Mouse (Mus musculus) adrenal gland, adult 8-10 months (tissue): ENCODE results near the gene Ly6g6c. TPM values are rescaled to one million over a fixed set of nuclear protein-coding genes. Genes with fewer than 3 reads are reported as not detected.
A peak's percentile ranks its signal among the peaks of the same experiment; 100 is the strongest.
"Not testable (repeated sequence)": the region's sequence is repeated elsewhere in the genome, so short reads cannot be mapped to it uniquely, and the experiment has no call there.

Source experiments
- DNase-seq: peaks from one replicate; pipeline ENCODE4 v3.0.0; 2022
- total RNA-seq, 4 experiments: library from RNA; stranded (reverse); gene quantifications; 2 replicates each; pipeline ENCODE4 v1.2.4; 2022

Ly6g6c gene
- total RNA-seq, 4 experiments from 2014 or later, result not detected

DNA sequence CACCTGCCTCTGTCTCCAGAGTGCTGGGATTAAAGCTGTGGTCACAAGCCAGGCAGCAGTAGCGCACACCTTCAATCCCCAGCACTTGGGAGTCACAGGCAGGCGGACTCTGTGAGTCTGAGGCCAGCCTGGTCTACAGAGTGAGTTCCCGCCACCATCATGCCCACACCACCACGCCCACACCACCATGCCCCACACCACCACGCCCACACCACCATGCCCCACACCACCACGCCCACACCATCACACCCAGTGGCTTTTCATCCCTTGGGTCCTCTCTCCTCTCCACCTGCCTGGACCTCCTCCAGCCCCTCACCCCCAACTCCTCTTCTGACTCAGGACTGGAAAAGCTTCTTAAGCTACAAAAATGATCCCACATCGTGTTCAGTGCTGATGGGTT is 33.3 kb upstream of the Ly6g6c start:
- DNase-seq, result no peak

DNA sequence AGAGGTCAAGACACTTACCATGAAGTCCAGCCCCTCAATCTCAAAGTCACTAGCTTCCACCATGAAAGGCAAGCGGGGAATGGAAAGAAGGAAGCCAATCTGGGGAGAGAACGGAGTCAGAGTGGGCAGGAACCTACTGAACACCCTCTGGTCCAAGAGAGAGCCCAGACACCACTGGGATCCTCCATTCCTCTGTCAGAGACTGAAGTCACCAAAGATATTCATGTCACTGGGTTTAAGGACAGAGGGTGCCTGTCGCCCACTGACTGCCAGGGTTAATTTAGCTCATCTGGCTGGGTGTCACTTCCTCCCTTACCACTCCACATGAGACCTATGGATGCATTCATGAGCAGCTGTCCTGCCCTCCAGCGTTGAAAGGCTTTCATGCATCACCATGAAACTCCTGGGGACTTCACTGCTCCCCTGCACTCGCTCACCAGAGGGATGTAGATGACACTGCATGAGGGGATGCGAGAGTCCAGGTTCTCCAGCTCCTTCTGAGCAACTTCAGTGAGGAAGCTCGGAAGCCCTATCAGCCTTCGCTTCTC is 32.8 kb upstream of the Ly6g6c start:
- no peak for DNase-seq

DNA sequence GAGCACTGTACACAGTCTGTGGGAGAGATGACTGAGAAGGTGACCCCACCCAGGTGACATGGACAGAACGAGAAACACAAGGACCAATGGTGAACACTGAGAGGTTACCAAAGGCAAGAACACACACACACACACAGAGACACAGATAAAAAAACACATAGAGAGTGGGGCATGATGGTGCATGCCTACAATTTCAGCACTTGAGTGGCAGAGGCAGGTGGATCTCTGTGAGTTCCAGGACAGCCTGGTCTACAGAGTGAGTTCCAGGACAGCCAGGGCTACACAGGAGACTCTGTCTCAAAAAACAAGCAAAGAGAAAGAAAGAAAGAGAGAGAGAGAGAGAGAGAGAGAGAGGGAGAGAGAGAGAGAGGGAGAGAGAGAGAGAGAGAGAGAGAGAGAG is 31.5 kb upstream of the Ly6g6c start:
- not testable (repeated sequence) for DNase-seq

DNA sequence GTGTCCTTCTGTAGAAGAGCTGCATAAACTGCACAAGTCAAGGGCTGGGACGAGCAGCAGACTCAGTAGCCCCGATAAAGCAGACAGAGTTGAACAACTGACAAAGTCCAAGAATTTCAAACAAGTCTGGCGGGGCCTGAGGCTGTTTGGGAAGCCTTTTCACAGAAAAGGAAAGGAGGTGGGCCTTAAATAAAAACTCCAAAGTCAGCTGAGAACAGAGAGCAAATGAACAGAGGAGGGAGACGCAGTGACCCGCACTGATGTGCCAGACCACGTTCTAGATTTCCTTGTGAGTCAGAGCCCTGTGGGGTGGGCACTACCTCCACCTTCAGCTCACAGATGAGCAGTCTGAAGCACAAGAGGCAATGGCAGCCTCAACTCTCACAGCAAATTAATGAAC is 30.3 kb upstream of the Ly6g6c start:
- DNase-seq, result no peak

DNA sequence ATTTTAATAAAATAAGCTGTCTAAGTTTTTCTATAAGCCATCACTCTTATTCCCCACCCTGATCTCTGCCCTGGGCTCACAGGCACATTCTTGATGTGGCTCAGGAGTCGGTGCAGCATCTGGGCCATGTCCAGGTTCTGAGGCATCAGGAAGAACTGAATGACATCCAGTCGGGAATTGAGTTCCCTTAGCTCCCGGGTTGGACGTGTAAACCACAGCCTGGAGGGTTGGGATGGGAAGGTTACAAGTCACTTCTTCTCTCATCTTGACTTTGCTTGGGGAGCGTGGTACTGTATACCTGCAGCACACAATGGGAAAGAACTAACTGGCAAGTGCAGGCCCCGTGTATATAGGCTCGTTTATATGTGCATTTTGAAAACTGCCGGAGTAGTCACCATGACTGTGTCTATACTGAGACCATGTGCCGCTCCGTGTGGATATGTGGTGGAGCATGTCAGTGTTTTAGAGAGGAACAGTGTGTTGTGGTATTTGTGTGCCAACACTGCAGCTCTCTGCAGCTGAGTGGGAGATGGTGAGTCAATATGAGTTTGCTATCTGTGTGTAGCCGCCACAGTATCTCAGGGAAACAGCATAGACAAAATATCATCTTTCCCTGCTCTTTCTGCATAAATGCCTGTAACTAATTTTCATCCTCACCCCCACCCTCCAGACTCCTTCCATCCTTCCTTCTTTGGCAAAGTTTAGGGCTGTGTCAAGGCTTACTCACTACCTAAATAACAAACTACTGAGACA is 25.9 kb upstream of the Ly6g6c start:
- DNase-seq, result no peak

DNA sequence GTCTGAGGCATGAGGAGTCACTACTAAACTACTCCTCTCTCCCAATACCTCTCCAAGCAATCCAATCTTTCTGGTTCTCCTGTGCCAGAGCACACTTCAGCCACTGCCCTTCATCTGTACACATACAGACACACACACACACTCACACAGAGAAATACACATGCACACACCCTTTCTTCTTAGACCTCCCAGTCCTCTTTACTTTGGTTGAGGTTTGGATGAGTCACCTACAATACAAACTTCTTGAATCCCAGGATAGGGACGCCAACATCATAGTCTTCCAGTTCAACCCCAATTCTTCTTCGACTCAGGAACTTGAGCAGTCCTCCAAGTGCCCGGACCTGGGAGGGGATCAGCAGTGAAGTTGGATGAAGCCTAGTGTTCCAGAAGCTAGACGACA is 21.4 kb upstream of the Ly6g6c start:
- no peak for DNase-seq

DNA sequence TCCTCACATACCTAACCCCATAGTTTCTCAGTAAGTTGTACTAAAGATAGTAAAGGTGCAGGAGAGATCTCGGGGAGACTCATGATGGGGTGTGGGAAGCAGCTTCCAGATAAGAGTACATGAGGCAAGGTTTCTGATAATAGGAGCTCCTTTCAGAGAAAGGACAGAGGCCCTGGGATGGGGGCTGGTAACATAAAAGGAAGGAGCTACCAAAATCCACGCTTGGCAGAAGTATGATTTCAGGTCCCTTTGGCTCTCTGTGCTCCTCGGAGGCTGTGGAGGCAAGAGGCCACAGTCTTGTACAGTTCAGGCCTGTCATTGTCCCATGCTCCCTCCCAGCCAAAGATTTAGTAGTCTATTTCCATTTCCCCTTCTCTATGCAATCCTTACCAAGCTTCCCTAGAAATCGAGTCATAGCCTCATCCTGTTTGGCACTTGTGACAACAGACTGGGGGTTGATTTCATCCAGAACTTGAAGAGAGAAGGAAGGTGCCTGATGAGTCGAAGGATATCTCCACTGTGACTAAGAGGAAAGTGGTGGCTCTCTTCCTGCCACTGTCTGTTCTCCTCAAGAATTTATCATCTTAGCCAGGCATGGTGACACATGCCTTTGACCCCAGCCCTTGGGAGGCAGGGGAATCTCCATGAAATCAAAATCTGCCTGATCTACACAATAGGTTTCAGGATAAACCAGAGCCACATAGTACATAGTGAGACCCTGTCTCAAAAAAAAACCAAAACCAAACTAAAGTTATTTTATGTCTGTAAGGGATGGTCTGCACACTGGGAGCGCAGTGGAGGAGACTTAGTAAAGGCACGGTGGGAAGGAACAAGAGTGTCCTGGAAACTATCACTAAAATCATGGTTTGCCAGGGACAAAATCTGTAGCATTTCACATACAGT is 20.0 kb upstream of the Ly6g6c start:
- DNase-seq, result no peak

DNA sequence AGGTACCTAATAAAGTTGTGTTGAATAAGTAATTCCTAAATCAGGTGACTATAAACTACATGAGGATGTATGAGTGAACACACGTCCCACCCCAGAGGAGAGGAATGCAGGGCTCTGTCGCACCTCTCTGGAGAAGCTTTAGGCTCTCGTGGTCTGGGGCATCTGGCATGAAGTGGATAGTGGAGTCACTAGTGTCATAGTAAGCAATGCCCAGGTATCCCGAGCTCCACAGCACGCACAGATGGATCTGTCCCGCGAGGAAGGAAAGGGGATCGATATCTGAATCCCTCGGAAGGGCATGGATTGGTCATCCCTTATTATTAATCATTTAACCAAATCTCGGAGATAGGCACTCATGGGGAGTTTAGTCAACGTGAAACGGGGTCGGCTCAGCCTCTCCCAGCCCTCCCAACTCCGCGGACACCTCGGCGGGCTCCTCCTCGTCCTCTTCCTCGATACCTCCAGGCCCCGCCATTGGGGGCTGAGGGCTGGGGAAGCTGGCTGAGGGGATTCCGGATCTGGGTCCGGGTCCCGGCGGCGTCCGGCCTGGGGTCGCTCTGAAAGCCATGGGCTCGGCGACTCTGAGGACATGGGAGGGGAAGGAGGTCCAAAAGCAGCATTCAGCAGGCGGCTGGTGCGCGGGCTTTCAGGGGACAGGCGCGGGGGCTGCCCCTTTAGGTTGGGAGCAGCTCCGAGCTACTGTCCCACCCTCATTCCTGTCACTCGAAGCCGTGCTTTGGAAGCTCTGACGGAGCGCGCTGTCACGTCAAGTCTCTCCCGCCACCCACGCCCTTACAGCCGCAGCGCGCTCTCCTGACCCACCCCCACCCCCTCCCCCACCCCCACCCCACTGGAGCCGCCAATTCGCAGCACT is 19.1 kb upstream of the Ly6g6c start:
- no peak for DNase-seq

DNA sequence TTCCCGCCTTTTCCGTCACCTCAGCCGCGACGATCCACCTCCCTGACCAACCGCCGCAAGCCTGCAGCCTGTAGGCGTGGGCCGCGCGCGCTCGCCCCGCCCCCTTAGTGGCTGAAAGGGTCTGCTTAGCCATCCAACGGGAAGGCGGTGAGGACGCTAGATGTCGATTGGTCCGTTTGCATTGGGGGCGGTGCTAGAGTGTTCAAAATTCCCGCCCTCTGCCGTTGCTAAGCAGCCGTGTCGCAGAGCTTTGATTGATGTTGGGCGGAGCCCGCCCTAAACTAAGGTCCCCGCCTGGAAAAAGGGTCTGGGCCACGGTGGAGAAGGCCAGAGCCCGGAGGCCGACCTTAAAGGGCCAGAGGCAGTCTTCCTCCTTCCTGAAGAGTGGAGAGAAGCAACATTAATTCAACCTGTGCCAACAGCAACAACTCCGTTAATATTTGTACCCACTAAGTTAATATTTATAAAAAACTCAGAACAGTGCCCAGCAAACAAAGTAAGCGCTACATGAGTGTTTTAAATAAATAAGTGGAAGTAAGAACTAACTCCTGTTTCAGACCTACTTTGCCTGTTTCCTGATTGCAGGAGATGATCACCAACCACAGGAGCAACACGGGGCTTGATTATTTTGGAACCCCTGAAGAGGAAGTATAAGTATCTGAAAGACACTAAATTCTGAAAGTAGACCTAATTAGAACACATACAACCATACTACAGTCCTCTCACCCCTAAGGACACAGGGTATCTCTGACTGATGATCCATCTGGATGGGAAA is 18.3 kb upstream of the Ly6g6c start, which contains the start of gene Msh5:
Gene Msh5, minus strand, starts transcription at position 65 of the 775 bp plus-strand sequence.
- DNase-seq, result peak; percentile 96

DNA sequence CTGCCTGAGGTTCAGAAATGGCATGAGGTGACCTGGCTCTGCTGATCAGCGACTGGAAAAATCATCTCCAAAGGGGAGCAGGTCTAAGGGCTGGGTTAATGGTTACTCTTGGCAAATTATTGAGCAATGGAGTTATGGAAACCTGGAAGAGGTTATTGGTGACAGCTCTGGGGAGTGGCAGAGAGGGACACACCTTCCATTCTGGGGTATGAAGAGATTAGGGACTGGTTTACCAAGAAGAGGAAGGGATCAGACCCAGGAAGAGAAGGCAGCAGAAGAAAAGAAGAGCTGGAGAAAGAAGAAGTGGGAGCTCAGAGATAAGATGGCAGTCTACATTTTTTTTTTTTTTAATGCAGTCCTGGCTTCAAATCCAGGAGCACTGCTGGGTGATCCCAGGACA is 17.5 kb upstream of the Ly6g6c start:
- no peak for DNase-seq

DNA sequence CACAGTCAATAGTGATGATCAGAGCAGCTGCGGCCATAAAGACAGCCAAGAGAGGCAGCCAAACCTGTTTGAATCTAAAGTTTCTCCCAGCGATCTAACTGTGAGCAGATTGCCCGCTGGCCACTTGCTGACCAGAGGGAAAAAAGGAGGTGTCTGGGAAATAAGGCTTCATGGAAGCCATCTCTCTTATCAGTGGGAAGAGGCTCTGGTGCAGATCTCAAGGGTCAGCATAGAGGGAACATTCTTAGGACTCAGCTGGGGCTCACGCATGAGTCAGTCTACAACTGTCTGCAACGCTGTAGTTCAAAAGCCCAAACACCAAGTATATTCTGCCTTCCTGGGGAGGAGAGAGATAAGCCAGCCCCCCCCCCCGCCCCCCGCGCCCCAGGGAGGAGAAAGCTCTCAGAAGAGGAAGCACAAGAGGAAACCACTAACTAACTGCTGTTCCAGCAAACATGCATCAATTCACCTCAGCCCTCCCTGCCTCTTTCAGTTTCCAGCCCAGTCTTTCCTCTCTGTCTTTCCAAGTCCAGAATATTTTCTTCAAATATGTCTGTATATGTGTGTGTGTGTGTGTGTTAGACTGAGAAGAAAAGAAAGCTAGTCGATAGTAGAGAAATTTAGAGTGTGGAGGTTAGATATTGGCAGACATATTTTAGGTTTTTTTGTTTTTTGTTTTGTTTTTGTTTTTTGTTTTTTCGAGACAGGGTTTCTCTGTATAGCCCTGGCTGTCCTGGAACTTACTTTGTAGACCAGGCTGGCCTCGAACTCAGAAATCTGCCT is 16.8 kb upstream of the Ly6g6c start:
- DNase-seq, result no peak

DNA sequence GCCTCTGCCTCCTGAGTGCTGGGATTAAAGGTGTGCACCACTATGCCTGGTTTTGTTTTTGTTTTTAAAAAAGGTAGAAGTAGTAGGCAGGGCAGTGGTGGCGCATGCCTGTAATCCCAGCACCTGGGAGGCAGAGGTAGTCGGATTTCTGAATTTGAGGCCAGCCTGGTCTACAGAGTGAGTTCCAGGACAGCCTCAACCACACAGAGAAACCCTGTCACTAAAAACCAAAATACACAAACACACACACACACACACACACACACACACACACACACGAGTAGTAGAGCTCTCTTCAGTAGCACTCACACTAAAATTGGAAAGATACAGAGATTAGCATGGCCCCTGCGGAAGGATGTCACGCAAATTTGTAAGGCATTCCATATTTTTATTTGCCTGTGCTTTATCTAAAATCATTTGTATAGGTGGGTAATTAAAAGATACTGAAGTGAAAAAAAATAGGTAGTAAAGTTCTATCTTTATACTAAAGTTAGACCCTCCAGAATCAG is 16.2 kb upstream of the Ly6g6c start:
- no peak for DNase-seq

DNA sequence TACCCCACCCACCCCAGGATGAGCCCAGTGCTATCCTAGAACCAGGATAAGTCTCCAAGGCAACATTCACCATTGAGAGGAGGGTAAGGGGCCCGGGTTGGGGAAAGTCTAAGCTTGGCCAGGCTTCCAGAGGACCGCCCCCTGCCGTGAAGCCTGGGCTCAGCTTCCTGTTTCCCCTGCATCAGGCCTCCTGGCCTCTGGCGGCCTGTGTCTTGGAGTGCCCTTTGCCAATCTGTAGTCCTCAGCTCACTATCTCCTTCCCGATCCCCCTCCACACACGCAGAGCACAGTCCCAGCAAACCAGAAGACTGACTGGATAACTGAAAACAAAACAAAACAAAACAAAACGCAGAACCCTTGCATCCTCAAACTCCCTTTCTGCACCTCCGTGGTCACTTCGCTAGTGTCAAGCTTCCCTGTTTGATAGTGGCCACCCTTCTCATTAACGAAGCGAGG is 15.6 kb upstream of the Ly6g6c start, which contains the start of gene Clic1:
Gene Clic1, plus strand, starts transcription at position 406 of the 456 bp plus-strand sequence.
- DNase-seq, result peak; percentile 38

DNA sequence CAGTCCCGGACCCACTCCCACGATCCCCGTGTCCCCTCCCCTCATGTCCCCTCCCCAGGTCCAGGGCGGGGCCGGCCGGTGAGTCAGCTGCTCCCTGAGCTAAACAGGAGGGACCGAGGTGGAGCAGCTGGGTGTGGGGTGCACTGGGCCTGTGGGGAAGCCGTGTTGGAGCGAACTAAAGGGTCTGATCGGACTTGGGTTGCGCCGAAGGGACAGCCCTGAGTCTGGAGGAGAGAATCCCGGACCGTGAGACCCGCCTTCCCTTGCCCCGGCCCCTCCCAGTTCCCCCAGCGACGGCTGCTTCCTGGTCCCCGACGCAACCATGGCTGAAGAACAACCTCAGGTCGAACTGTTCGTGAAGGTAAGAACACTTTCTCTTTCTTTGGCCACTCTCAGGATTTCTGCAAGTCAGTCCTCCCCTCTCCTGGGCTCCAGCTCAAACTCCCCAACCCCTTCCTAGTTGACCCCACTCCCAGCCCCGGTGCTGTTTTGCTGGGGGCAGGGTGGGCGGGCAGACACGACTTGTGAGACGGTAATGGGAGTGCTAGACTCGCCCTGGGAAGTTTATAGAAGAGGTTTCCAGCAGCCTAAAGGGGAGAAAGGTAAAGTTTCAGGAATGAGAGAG is 14.9 kb upstream of the Ly6g6c start:
- DNase-seq, result peak; percentile 49

DNA sequence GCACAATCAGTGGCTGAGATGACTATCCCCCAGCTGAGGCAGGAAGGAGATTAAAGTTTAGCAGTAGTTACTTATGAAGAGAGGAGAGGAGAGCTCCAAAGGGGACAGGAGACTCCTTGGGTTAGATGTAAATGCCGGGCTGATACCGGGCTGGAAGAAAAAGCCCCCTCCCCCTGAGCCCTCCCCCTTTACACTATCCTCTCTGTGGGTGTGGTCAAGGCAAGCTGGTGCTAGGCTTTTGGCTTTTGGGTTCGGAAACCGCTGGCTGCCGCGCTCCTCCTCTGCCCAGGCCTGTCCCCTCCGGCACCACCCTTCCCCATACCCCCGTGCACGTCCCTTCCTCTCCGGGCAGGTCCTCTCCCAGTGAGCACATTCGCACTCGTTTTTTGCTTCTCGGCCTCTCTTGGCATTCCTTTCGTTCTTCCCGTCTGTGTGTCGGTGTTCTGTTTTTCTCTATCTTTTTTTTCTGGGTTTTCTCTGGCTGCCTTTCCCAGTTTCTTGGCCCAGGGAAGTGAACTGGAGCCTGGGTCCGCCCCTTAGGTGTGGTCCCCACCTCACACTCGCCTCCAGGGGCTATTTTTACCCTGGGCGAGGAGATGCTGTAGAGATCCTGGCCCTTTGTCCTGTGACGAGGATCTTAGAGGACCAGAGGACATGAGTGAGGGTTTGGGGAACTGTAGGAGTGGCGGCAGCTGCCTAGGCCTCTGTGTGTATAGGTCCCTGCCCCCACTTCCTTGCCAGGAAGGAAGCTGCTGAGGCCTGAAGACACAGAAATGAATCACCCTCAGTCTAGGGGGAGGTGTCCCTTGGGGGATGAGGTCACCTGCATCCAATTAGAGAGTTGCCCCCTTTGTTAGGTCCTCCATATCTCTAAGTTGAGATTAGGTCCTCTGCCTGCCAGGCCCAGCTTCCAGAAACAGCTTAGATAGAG is 13.8 kb upstream of the Ly6g6c start:
- peak; percentile 82 for DNase-seq

DNA sequence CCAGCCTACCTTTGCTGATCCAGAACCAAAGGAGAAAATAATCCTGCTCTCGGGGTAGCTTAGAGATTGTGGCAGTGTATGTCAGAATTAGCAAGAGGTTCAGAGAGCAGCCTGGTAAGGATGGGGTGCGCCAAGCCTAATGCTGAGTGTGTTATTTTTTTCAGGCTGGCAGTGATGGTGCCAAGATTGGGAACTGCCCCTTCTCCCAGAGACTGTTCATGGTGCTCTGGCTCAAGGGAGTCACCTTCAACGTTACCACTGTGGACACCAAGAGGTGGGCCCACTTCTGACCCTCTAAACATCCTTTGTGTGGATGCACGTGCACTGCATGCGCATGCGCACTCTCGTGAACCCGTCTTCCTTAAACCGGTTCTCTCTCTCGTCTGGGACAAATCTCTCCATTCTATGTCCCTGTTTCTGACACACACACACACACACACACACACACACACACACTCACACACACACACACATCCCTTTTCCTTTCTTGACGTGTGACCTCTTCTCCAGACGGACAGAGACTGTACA is 12.9 kb upstream of the Ly6g6c start:
- DNase-seq, result no peak

DNA sequence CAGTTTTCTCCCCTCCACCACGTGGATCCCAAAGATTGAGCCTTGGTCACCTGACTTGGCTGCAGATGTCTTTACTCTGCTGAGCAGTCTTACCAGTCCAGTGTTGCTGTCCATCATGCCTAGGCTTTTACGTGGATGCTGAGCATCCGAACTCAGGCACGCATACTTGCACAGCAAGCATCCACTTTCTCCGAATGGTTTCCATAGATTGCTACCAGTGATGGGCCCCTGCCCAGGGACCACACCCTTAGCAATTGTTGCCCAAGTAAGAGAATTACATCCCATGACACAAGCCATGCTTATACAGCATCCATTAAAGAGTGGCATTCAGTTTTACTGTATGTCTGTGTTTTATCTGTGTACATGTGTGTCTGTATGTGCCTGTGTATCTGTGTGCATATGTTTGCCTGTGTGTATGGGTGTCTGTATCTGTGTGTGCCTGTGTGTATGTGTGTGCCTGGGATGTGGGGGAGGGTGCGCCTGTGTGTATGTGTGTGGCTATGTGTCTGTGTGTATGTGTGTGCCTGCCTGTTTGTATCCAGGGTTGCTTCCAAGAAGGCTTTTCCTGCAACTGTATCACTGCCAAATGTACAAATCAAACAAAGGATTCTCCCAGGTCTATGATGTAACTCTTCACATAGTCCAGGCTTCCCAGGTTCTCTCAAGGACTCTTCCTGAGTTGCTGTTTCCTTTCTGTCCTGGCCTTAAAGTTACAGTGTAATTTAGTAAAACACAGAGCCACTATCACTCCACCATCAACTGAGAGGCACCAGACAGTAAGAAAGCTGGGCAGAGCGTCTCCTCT is 9.3 kb upstream of the Ly6g6c start:
- DNase-seq, result no peak
